Mouse (Mus musculus): ENCODE results near the gene Dnase2a.

The Dnase2a gene

GRCm38 (mm10) chr8:84913960-84914359, 5.6 kb downstream of the Dnase2a start:
- Histone ChIP-seq H3K27me3 (ENCODE audit: control insufficient read depth, insufficient read depth, low read length, poor library complexity, severe bottlenecking) (peaks cover 2% of the 10 kb centered on the region), H3K36me3 (ENCODE audit: control insufficient read depth, insufficient read depth, low read length, poor library complexity, severe bottlenecking) (peaks cover 3% of the 10 kb centered on the region)
- peak; percentile 81 for DNase-seq (ENCODE audit: low read depth, low spot score)

GRCm38 (mm10) chr8:84915269-84915668, 6.9 kb downstream of the Dnase2a start:
- DNase-seq (ENCODE audit: low read depth, low spot score): no peak
- H3K27me3 ChIP-seq (ENCODE audit: control insufficient read depth, insufficient read depth, low read length, poor library complexity, severe bottlenecking): peaks cover 2% of the 10 kb centered on the region

GRCm38 (mm10) chr8:84917781-84918180, 9.4 kb downstream of the Dnase2a start:
- Histone ChIP-seq H3K27me3 (ENCODE audit: control insufficient read depth, insufficient read depth, low read length, poor library complexity, severe bottlenecking) (peaks cover 2% of the 10 kb centered on the region), H3K36me3 (ENCODE audit: control insufficient read depth, insufficient read depth, low read length, poor library complexity, severe bottlenecking) (peaks cover 6% of the 10 kb centered on the region)
- no peak for DNase-seq (ENCODE audit: low read depth, low spot score)

More at GRCm38 (mm10) chr8:84915269-84915668, 6.9 kb downstream of the Dnase2a start:
- H3K36me3 ChIP-seq (ENCODE audit: control insufficient read depth, insufficient read depth, low read length, poor library complexity, severe bottlenecking): peaks cover 3% of the 10 kb centered on the region

- peaks cover 6% of the 10 kb centered on the region for H3K36me3 ChIP-seq (ENCODE audit: control insufficient read depth, insufficient read depth, low read length, poor library complexity, severe bottlenecking)
- H3K27me3 ChIP-seq (ENCODE audit: control insufficient read depth, insufficient read depth, low read length, poor library complexity, severe bottlenecking): peaks cover 2% of the 10 kb centered on the region
- no peak for DNase-seq (ENCODE audit: low read depth, low spot score)
Observed at GRCm38 (mm10) chr8:84918646-84919045, 10.3 kb downstream of the Dnase2a start.

- DNase-seq (ENCODE audit: low read depth, low spot score): no peak
- Histone ChIP-seq H3K27me3 (ENCODE audit: control insufficient read depth, insufficient read depth, low read length, poor library complexity, severe bottlenecking) (peaks cover 2% of the 10 kb centered on the region), H3K36me3 (ENCODE audit: control insufficient read depth, insufficient read depth, low read length, poor library complexity, severe bottlenecking) (0 out of 2 replicates have a peak, but pooled peaks cover 3% of the 10 kb centered on the region)
Observed at GRCm38 (mm10) chr8:84921596-84921995, 13.2 kb downstream of the Dnase2a start.

GRCm38 (mm10) chr8:84925557-84925956, 17.2 kb downstream of the Dnase2a start:
- no peak for DNase-seq (ENCODE audit: low read depth, low spot score)
- Histone ChIP-seq H3K36me3 (ENCODE audit: control insufficient read depth, insufficient read depth, low read length, poor library complexity, severe bottlenecking) (0 out of 2 replicates have a peak, but pooled peaks cover 3% of the 10 kb centered on the region), H3K27me3 (ENCODE audit: control insufficient read depth, insufficient read depth, low read length, poor library complexity, severe bottlenecking) (no peaks in the 10 kb centered on the region)

GRCm38 (mm10) chr8:84927513-84927912, 19.2 kb downstream of the Dnase2a start:
- DNase-seq (ENCODE audit: low read depth, low spot score): no peak
- H3K36me3 ChIP-seq (ENCODE audit: control insufficient read depth, insufficient read depth, low read length, poor library complexity, severe bottlenecking): no peaks in the 10 kb centered on the region
- no peaks in the 10 kb centered on the region for H3K27me3 ChIP-seq (ENCODE audit: control insufficient read depth, insufficient read depth, low read length, poor library complexity, severe bottlenecking)

GRCm38 (mm10) chr8:84928456-84929306, 20.3 kb downstream of the Dnase2a start:
- Histone ChIP-seq H3K36me3 (ENCODE audit: control insufficient read depth, insufficient read depth, low read length, poor library complexity, severe bottlenecking) (no peaks in the 10 kb centered on the region), H3K27me3 (ENCODE audit: control insufficient read depth, insufficient read depth, low read length, poor library complexity, severe bottlenecking) (no peaks in the 10 kb centered on the region)
- peak; percentile 76 for DNase-seq (ENCODE audit: low read depth, low spot score)

GRCm38 (mm10) chr8:84930582-84930981, 22.2 kb downstream of the Dnase2a start:
- Histone ChIP-seq H3K36me3 (ENCODE audit: control insufficient read depth, insufficient read depth, low read length, poor library complexity, severe bottlenecking) (no peaks in the 10 kb centered on the region), H3K27me3 (ENCODE audit: control insufficient read depth, insufficient read depth, low read length, poor library complexity, severe bottlenecking) (no peaks in the 10 kb centered on the region)
- no peak for DNase-seq (ENCODE audit: low read depth, low spot score)

GRCm38 (mm10) chr8:84933767-84934559, 25.6 kb downstream of the Dnase2a start:
- Histone ChIP-seq H3K27me3 (ENCODE audit: control insufficient read depth, insufficient read depth, low read length, poor library complexity, severe bottlenecking) (peaks cover 1% of the 10 kb centered on the region), H3K36me3 (ENCODE audit: control insufficient read depth, insufficient read depth, low read length, poor library complexity, severe bottlenecking) (no peaks in the 10 kb centered on the region)
- DNase-seq (ENCODE audit: low read depth, low spot score): no peak

- Histone ChIP-seq H3K36me3 (ENCODE audit: control insufficient read depth, insufficient read depth, low read length, poor library complexity, severe bottlenecking) (no peaks in the 10 kb centered on the region), H3K27me3 (ENCODE audit: control insufficient read depth, insufficient read depth, low read length, poor library complexity, severe bottlenecking) (peaks cover 1% of the 10 kb centered on the region)
- peak; percentile 71 for DNase-seq (ENCODE audit: low read depth, low spot score)
Observed at GRCm38 (mm10) chr8:84934860-84935259, 26.5 kb downstream of the Dnase2a start.

GRCm38 (mm10) chr8:84935489-84935888, 27.1 kb downstream of the Dnase2a start:
- Histone ChIP-seq H3K36me3 (ENCODE audit: control insufficient read depth, insufficient read depth, low read length, poor library complexity, severe bottlenecking) (no peaks in the 10 kb centered on the region), H3K27me3 (ENCODE audit: control insufficient read depth, insufficient read depth, low read length, poor library complexity, severe bottlenecking) (peaks cover 1% of the 10 kb centered on the region)
- no peak for DNase-seq (ENCODE audit: low read depth, low spot score)

GRCm38 (mm10) chr8:84936041-84936961, 27.9 kb downstream of the Dnase2a start:
- no peak for DNase-seq (ENCODE audit: low read depth, low spot score)
- H3K27me3 ChIP-seq (ENCODE audit: control insufficient read depth, insufficient read depth, low read length, poor library complexity, severe bottlenecking): peaks cover 1% of the 10 kb centered on the region
- H3K36me3 ChIP-seq (ENCODE audit: control insufficient read depth, insufficient read depth, low read length, poor library complexity, severe bottlenecking): no peaks in the 10 kb centered on the region

GRCm38 (mm10) chr8:84936962-84937546, 28.7 kb downstream of the Dnase2a start, which contains the start of gene Mast1:
Gene Mast1 (minus strand): TSS chr8:84937359.
- DNase-seq (ENCODE audit: low read depth, low spot score): peak; percentile 81
- Histone ChIP-seq H3K27me3 (ENCODE audit: control insufficient read depth, insufficient read depth, low read length, poor library complexity, severe bottlenecking) (peaks cover 1% of the 10 kb centered on the region), H3K36me3 (ENCODE audit: control insufficient read depth, insufficient read depth, low read length, poor library complexity, severe bottlenecking) (no peaks in the 10 kb centered on the region)

All from splenic B cell, adult 2 months (primary cell).